Mouse (Mus musculus): ENCODE results near the gene Mgp. TPM values are rescaled to one million over a fixed set of nuclear protein-coding genes. Genes with fewer than 3 reads are reported as not detected.

The Mgp gene
- polyA plus RNA-seq, 1 experiment from 2014 or later = 3.3 TPM

GRCm38 (mm10) chr6:136912751-136913265 is 37.2 kb upstream of the Mgp start:
- no peak for ATAC-seq
- no peak overlapping the region for H3K9ac ChIP-seq
- 70% methylated on average over 1 of the region's 2 CpGs for WGBS

GRCm38 (mm10) chr6:136910247-136910890 is 34.7 kb upstream of the Mgp start:
- Histone ChIP-seq H3K27me3 (no peaks in the 10 kb centered on the region), H3K4me3 (no peak overlapping the region), H3K36me3 (ENCODE audit: poor library complexity, severe bottlenecking) (no peaks in the 10 kb centered on the region), H3K27ac (no peak overlapping the region), H3K4me1 (peaks cover 5% of the 10 kb centered on the region; the same call in 1 of the 2 replicates), H3K9me3 (replicated peaks) (no peaks in the 10 kb centered on the region), H3K9ac (no peak overlapping the region), H3K4me2 (no peak overlapping the region)
- WGBS = 83% methylated on average over 9 of the region's 9 CpGs
- no peak for ATAC-seq

More at GRCm38 (mm10) chr6:136912751-136913265, 37.2 kb upstream of the Mgp start:
- Histone ChIP-seq H3K27me3 (no peaks in the 10 kb centered on the region), H3K9me3 (replicated peaks) (no peaks in the 10 kb centered on the region), H3K4me3 (no peak overlapping the region), H3K4me2 (no peak overlapping the region), H3K4me1 (peaks cover 5% of the 10 kb centered on the region; the same call in 1 of the 2 replicates), H3K27ac (no peak overlapping the region), H3K36me3 (ENCODE audit: poor library complexity, severe bottlenecking) (no peaks in the 10 kb centered on the region)

- Histone ChIP-seq H3K4me3 (no peak overlapping the region), H3K27me3 (no peaks in the 10 kb centered on the region), H3K27ac (no peak overlapping the region), H3K4me1 (no peaks in the 10 kb centered on the region), H3K9ac (no peak overlapping the region), H3K36me3 (ENCODE audit: poor library complexity, severe bottlenecking) (no peaks in the 10 kb centered on the region), H3K9me3 (replicated peaks) (no peaks in the 10 kb centered on the region), H3K4me2 (no peak overlapping the region)
- WGBS = 79% methylated on average over 10 of the region's 10 CpGs
- no peak for ATAC-seq
Observed at GRCm38 (mm10) chr6:136906937-136907293, 31.3 kb upstream of the Mgp start.

- Histone ChIP-seq H3K4me3 (no peak overlapping the region), H3K27ac (no peak overlapping the region), H3K4me1 (no peaks in the 10 kb centered on the region), H3K36me3 (ENCODE audit: poor library complexity, severe bottlenecking) (no peaks in the 10 kb centered on the region), H3K9me3 (replicated peaks) (no peaks in the 10 kb centered on the region), H3K9ac (no peak overlapping the region), H3K4me2 (no peak overlapping the region), H3K27me3 (no peaks in the 10 kb centered on the region)
- ATAC-seq = no peak
- 89% methylated on average over 19 of the region's 19 CpGs for WGBS
Observed at GRCm38 (mm10) chr6:136906283-136906936, 30.8 kb upstream of the Mgp start.

- Histone ChIP-seq H3K9me3 (replicated peaks) (no peaks in the 10 kb centered on the region), H3K9ac (no peak overlapping the region), H3K4me2 (no peak overlapping the region), H3K27me3 (no peaks in the 10 kb centered on the region), H3K36me3 (ENCODE audit: poor library complexity, severe bottlenecking) (no peaks in the 10 kb centered on the region), H3K27ac (no peak overlapping the region), H3K4me3 (no peak overlapping the region), H3K4me1 (no peaks in the 10 kb centered on the region)
- 61% methylated on average over 8 of the region's 8 CpGs for WGBS
- ATAC-seq = no peak
Observed at GRCm38 (mm10) chr6:136903885-136904470, 28.4 kb upstream of the Mgp start.

GRCm38 (mm10) chr6:136902527-136902926 is 26.9 kb upstream of the Mgp start:
- Histone ChIP-seq H3K27me3 (no peaks in the 10 kb centered on the region), H3K9ac (no peak overlapping the region), H3K9me3 (replicated peaks) (no peaks in the 10 kb centered on the region), H3K27ac (no peak overlapping the region), H3K36me3 (ENCODE audit: poor library complexity, severe bottlenecking) (no peaks in the 10 kb centered on the region), H3K4me1 (no peaks in the 10 kb centered on the region), H3K4me3 (no peak overlapping the region), H3K4me2 (no peak overlapping the region)
- no peak for ATAC-seq
- 92% methylated on average over 9 of the region's 9 CpGs for WGBS

GRCm38 (mm10) chr6:136901010-136901409 is 25.4 kb upstream of the Mgp start:
- Histone ChIP-seq H3K36me3 (ENCODE audit: poor library complexity, severe bottlenecking) (no peaks in the 10 kb centered on the region), H3K27ac (no peak overlapping the region), H3K4me1 (no peaks in the 10 kb centered on the region), H3K4me2 (no peak overlapping the region), H3K4me3 (no peak overlapping the region), H3K27me3 (no peaks in the 10 kb centered on the region), H3K9me3 (replicated peaks) (no peaks in the 10 kb centered on the region), H3K9ac (no peak overlapping the region)
- 86% methylated on average over 2 of the region's 2 CpGs for WGBS
- no peak for ATAC-seq

GRCm38 (mm10) chr6:136900369-136901009 is 24.9 kb upstream of the Mgp start:
- H3K27me3 ChIP-seq = no peaks in the 10 kb centered on the region

GRCm38 (mm10) chr6:136898954-136899353 is 23.3 kb upstream of the Mgp start:
- Histone ChIP-seq H3K27ac (no peak overlapping the region), H3K9ac (no peak overlapping the region), H3K36me3 (ENCODE audit: poor library complexity, severe bottlenecking) (no peaks in the 10 kb centered on the region), H3K9me3 (replicated peaks) (no peaks in the 10 kb centered on the region), H3K4me2 (no peak overlapping the region), H3K4me1 (no peaks in the 10 kb centered on the region), H3K27me3 (no peaks in the 10 kb centered on the region), H3K4me3 (no peak overlapping the region)
- ATAC-seq = no peak
- 87% methylated on average over 2 of the region's 2 CpGs for WGBS

More at GRCm38 (mm10) chr6:136900369-136901009, 24.9 kb upstream of the Mgp start:
- no peak overlapping the region for H3K4me3 ChIP-seq
- H3K4me2 ChIP-seq = no peak overlapping the region
- H3K36me3 ChIP-seq (ENCODE audit: poor library complexity, severe bottlenecking) = no peaks in the 10 kb centered on the region
- H3K4me1 ChIP-seq = no peaks in the 10 kb centered on the region
- no peak overlapping the region for H3K27ac ChIP-seq
- WGBS = 86% methylated on average over 4 of the region's 4 CpGs
- no peak overlapping the region for H3K9ac ChIP-seq
- no peak for ATAC-seq
- H3K9me3 ChIP-seq (replicated peaks) = no peaks in the 10 kb centered on the region

GRCm38 (mm10) chr6:136898222-136898621 is 22.6 kb upstream of the Mgp start:
- no peak for ATAC-seq
- Histone ChIP-seq H3K4me2 (no peak overlapping the region), H3K9me3 (replicated peaks) (no peaks in the 10 kb centered on the region), H3K4me1 (no peaks in the 10 kb centered on the region), H3K4me3 (no peak overlapping the region), H3K27ac (no peak overlapping the region), H3K36me3 (ENCODE audit: poor library complexity, severe bottlenecking) (no peaks in the 10 kb centered on the region), H3K9ac (no peak overlapping the region), H3K27me3 (no peaks in the 10 kb centered on the region)
- 74% methylated on average over 4 of the region's 4 CpGs for WGBS

- WGBS = 91% methylated on average over 4 of the region's 4 CpGs
- H3K27ac ChIP-seq = no peak overlapping the region
- no peak for ATAC-seq
Observed at GRCm38 (mm10) chr6:136897789-136898188, 22.2 kb upstream of the Mgp start.

More at GRCm38 (mm10) chr6:136897789-136898188, 22.2 kb upstream of the Mgp start:
- H3K36me3 ChIP-seq (ENCODE audit: poor library complexity, severe bottlenecking) = no peaks in the 10 kb centered on the region
- no peak overlapping the region for H3K4me3 ChIP-seq
- no peaks in the 10 kb centered on the region for H3K9me3 ChIP-seq (replicated peaks)
- no peaks in the 10 kb centered on the region for H3K27me3 ChIP-seq
- no peaks in the 10 kb centered on the region for H3K4me1 ChIP-seq
- H3K4me2 ChIP-seq = no peak overlapping the region
- no peak overlapping the region for H3K9ac ChIP-seq

Data from forebrain, embryonic 13.5 days (tissue).